Mouse (Mus musculus): Measurements from ENCODE around the gene Ttf2.

Gene Ttf2

DNA sequence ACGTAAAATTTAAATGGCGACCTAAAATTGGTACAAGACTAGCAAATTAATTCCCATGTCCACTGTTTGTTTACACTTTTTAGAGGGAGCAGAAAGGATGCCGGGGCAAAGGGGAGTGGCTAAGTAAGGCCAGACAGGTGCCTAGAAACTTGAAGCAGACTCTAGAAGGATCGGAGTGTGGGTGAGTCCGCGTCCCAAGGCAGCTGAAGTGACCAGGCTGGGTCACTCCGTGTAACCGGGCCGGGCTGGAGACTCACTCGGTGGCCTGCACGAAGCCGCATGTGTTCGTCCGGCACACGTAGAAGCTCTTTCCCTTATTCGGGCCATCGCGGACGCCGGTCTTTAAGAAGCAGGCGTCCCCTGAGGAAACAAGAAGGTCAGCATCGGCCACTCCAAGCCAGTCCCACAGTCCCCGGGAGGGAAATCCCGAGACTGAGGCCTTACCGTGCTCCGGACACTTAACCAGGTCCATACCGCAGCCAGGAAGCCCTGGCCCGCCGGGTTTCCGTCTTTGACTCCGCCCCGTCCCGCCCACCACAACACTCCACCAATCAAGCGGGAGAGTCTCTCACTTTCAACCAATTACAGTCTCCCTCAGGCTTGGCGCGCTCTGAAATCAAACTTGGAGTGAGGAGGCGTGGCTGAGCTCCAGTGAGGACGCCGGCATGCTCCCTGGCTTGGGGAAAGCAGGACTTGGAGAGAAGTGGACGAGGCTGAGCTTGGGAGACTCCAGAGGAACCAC, at the start of gene Ttf2:
Gene Ttf2 (minus strand): TSS at position 488 of the 742 bp plus-strand sequence.
- DNase-seq: peak; percentile 95

DNA sequence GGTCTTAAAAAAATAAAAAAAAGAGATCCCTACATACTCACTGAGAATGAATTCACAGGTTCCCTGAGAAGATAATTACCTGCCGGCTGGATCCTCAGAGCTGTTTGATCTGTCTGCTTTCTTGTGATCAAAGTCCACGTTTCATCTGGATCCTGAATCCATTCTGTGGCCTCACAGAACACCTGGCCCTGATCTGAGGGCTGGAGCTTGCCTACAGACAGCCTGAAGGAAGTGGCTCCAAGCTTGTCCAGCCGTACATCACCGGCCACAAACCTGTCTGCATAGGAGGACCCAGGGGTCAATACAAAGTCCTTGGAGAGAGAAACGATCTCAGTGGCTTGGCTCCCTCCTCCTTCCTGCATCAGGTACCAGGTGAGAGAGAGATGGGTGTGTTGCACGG, 49.0 kb upstream of the Ttf2 start:
- DNase-seq: no peak

DNA sequence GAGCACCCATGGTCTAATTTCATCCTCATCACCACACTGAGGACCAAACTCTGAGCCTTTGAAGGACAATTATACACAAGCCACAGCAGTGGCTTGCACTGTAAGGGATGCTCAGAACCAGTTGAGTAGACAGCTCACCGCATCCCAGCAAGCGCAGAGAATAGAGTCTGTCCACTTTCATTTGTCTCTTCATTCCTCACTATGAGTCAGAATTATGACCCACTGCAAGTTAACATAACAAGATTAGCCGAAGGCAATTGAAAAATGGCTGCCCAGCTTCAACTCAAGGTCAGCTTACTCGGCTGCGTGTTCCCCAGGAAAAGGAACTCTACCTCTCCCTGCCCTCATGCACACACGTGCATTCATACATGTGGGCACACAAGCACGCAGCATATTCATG, 46.6 kb upstream of the Ttf2 start:
- DNase-seq: no peak

DNA sequence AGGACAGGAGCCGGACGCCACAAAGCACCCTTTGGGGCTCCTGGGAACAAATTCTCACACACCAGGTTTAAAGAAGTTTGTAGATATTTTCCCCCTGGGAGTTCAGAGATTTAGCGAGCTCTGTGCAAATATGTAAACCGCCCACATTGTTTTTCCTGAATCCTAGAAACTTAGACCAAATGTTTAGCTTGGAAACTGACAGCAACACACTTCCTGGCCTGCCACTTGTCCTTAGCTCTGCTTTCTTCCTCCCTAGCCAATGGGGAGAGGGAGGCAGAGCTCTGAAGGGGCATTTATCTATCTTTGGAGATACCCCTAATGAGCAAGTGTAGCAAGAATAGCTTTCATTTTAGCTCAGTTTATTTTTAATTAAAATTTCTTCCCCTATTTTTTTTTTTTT, 45.8 kb upstream of the Ttf2 start:
- no peak for DNase-seq

DNA sequence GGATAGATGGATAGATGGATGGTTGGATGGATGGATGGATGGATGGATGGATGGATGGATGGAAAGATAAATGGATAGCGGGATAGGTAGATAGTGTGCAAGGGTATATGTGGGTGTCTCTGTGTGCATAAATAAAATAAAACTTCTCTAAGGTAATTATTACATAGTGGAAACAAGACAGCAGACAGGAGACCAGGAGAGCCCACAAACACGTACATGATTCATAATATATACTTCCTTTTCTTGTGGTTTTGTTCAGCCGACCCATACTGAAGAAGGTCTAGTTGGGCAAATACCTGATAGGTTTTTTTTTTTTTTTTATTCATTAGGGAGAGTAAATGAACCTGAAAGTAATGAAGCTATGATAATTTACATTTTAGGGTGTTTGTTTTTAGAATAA, 44.1 kb upstream of the Ttf2 start:
- DNase-seq: no peak

DNA sequence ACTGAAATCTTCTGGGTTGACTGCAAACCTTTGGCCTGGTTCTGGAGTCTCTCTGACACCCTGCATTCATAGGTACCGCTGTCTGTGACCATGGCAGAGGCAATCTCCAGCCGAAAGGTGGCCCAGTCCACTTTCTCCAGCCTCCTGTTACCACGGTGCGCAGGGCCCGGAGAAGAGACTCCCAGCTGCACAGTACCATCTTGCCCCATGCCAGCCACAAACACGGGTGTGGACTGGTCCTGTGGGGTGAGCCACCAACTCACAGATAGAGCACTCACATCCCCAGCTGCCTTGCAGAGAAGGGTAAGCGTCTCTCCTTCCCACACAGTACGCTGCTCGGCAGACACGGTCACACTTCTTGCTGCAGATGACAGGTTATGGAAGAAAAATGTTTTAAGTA, 43.5 kb upstream of the Ttf2 start:
- no peak for DNase-seq

DNA sequence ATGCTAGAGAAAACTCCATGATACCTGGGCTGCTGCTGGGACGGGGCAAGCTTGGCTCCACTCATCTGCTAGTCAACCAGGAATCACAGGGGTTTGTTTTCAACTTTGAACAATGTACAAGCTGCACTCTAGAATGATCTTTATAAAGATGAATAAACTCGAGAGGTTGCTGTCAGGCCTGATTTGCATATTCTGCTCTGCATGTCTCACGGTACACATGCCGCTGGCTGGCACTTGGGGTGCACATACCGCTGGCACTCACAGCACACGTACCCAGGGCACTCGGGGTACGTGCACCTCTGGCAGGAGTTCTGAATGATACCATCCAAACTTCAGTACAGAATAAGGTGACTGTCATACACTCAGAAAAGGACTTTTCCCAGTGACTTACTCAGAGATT, 43.1 kb upstream of the Ttf2 start:
- DNase-seq: no peak

DNA sequence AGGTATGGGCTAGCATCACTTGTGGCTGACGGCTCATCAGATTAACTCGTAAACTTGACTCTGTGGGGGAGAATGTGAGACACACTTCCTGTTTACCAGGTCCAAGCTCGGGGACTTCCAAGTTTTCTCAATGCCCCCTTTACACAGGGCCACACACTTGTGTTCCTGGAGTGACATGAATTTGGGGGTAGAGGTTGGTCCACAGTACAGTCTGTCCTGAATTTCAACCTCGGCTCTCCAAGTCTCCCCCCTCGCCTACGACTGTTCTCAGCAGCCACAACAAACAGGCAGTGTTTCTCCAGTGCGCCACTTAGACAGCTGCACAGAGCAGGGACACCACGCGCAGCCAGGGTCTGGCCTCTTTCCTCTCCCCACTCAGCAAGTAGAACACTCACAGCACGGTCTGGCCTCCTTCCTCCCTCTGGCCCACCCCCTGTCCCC, 42.7 kb upstream of the Ttf2 start:
- no peak for DNase-seq

DNA sequence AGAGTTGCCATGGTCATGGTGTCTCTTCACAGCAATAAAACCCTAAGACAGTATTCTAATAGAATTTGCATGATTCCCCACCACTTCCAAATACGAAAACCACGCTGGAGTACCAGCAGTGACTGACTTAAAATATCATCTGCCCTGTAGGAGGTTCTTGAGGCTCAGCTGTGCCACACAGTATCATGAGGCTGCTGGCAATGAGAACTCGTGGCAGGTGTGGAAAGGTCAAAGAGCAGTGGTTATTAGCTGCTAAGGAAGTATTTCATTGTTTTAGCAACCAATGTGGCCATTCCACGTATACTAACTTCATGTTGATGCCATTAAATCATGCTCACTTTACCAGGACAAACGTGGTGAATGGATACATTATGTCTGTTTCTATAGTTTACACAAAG, 41.7 kb upstream of the Ttf2 start:
- DNase-seq: no peak

DNA sequence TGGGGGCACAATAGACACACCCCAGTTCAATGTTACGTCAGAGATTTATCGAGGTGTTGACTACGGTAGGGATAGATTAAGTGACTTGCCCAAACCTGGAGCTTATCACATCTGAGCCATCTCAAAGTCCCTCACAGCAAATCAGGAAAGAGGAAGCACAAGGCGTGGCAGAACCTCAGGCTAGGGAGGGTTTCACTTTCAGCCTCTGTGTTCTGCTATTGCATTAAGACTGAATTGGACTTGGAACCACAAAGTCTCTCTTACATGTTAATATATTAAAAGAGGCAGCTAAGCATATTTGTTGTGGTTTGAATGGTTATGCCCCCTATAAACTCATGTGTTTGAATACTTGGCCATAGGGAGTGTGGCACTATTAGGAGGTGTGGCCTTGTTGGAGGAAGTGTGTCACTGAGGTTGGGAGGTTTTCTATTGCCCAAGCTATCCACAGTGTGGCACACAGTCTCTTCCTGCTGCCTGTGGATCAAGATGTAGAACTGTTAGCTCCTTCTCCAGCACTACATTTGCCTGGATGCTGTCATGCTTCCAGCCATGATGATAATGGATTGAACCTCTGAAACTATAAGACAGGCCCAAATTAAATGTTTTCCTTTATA, 41.2 kb upstream of the Ttf2 start:
- no peak for DNase-seq

DNA sequence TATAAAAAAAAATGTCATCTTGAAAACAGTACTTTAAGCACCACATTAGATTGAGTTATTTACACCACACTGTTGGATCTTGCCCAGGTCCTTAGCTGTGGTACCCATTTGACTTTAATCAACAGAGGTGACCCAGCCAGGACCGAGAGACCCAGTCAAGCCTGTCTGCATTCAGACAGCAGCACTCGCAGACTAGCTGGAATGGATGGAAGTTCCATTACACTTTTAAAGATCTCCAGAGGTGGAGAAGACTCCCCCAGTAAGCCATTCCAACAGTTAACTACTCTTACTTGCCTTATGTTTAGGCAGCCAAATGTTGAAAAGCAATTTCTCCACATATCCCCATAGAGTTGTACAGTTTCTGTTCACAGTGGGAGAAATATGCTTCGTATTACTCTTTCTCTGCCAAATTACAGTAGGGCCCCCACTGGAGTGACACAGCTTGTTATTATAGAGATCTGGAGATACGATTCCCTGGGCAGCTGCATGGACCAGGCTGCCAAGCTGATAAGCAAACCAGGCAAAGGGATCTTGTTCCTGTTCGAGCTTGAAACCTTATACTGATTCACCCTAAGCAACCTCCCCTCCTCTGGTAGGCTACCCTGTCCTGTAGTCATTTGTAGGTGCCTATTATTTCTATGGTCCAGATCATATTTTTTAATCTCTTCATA, 37.8 kb upstream of the Ttf2 start:
- DNase-seq: no peak

DNA sequence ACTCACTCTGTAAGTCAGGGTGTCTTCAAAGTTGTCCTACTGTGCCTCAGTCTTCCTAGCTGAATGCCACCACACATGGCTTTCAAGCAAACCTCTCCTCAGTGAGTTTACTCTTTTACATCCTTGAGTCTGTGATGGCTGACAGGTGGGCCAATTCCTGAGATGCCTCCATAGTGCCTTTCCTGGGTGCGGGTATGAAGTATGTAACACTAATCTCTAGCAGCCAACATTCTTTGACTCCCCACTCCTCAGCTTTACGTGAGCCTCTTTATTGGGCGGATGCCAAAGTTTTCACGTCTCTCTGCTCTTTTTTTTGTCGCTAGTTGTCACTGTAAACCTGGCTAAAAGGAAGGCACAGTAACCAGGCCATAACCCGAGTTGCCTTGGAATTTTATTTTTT, 35.9 kb upstream of the Ttf2 start:
- no peak for DNase-seq

DNA sequence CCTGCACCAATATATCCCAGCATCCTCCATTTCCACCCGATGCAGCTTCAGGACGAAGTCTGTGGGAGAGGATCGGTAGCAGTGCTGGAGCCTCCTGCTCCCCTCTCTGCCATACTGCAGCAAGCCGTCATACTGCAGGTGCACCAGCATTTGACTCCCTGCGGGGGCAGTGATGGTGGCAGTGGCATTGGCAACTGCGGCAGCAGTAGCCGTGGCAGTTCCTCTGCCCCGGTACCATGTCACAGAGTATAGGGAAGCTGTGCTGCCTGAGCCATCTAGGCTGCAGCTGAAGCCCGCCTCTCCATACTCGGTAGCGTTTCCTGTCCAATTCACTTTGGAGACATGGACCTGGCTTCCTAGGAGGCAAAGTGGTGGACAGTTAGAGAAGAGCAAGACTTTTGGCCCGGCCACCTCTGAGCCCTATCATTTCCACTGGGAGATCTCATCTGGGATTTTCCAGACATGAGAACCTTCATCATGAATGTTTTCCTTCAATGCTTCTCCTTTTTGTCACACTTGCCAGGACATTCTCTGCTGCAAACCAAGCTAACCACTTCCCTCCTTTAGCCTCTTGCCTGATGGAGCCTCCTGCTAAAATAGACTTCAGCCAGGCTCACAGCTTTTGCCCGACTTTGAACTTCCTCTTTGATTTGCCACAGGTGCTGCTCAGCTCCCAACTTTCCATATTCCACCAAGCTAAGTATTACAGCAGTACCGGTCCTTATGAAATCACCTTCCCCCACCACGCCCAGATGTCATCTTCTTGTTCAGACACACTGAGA, 34.3 kb upstream of the Ttf2 start:
- DNase-seq: no peak

DNA sequence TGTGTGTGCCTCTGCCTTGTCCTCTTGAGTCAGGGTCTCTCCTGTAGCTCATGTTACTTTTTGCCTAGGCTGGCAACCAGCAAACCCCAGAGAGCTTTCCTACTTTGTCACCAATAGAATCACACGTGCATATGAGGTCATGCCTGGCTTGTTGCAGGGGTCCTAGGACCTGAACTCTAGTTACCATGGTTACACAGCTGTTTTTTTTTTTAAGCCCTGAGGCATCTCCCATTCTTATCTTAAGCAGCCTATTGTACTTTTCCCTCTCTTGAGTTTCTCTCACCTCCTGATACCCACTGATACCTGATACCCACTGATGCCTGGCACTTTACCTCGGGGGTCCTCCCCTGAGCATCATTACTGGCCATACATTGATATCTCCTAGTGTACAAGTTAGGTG, 30.3 kb upstream of the Ttf2 start:
- no peak for DNase-seq

DNA sequence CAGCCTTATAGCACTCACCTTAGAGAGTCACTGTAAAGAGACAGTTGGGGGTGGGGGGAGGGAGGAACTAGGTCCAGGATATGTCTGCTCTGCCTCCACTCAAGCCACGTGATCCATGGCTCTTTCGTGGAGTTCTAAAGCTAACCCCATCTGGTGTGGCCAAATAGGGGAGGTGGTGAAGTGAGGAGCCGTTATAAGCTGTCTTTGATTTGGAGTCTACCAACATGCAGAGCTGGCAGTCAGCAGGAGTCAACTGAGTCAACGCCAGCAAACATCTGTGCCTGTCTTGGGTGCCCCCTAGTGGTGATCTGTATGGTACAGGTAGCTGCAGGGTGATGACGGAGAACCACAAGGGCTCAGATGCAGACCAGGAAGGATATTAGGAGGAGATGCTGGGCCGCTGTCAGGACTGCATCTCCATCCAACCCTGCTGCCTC, 29.5 kb upstream of the Ttf2 start:
- peak; percentile 75 for DNase-seq

DNA sequence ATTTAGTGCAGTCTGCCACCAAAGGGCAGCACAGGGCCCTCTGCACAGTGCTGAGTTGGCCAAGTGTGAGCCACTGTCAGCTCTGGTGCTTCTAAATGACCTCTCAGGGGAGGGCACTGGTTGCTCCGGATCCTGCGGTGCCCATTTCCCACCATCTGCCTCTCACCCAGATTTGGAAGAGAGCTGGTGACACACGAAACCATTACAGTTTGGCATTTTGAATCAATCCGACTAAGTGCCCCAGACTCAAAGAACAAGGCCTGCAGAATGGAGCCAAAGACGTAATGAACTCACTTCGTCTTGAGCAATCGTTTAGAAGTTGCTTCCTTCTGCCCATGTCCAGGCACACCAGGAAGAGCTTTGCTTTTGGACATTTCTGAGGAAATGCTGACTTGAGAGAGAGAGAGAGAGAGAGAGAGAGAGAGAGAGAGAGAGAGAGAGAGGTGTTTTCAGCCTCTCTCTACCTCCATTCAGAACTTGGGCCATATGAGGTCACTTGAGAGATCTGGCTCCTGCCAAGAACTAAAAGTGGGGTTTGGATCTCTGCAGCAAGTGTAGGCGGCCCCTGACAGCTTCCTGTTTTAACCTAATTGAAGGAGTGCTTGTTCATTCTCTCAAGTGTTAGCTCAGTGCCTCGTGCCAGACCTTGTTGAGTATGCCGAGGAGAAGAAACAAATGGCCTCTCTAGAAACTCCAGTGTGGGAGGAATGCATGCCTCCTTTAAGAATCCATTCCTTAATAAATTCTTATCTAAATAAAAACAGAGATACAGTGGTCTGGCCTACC, 28.5 kb upstream of the Ttf2 start:
- DNase-seq: no peak

DNA sequence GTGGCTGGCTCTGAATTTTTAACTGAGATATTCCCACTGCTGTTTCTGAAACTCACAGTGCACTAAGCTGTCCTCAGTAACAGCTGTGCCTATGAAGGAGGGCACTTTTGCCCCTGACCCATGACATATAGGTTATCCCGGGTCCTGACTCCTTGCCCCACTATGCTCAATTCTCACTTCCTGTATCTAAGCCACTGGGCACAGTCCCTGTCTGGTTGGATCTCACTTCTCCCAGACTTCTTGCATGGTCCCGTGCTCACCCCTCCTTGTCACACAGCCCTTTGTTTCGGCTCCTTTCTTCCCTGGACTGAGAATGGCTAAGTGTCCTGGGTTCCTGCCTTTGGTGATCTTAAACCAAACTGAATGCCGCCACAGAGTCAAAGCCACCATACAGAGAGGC, 24.8 kb upstream of the Ttf2 start:
- DNase-seq: no peak

DNA sequence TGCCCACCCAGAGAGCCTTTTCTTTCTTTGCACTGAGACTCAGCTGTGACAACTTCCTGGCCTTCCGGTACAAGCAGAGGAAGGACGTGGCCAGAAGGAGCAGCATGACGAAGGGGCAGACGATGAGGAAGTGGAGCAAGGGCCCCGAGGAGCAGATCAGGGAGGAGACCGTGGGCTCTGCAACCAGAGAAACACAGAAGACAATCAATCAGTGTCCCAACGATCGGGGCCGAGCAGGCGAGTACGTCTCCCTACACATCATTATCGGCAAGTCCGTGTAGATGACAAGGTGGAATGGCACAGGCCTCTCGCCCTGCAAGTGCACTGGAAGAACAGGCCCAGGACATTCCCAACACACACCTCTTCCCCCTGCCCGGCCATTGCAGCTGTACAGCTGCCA, 24.3 kb upstream of the Ttf2 start:
- no peak for DNase-seq

DNA sequence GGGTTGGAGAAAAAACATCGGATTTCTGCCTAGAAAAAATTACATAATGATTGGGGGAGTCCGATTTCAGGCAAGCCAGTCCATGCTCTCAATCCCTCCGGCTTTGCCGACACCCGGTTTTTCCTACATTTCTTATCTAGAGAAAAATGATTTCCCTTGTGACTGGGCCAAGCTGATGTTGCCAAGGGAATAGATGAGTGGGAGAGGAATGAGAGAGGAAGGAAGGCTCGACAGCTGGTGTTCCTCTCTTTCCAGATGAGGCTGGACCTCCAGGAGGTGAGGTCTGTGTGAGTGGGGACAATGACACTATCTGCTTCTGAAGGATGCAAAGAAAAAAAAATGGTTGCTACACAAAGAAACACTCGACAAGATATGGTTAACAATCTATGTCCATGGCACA, 23.7 kb upstream of the Ttf2 start:
- DNase-seq: no peak

DNA sequence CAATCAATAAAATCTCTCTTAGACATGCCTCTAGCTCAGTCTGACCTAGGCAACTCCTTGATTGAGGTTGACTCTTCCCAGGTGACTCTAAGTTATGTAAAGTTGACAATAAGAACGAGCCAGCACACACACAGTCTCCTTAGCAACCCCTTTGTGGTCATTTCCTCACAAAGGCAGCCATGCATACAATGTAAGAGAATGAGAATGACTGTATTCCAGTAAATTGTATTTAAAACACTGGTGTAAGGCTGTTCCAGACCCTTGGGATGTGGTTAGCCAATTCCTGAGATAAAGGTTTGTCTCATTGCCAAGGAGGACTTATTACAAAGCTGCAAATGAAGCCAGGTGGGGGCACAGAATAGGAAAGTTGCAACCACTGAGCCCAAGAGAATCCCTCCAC, 20.8 kb upstream of the Ttf2 start:
- no peak for DNase-seq

DNA sequence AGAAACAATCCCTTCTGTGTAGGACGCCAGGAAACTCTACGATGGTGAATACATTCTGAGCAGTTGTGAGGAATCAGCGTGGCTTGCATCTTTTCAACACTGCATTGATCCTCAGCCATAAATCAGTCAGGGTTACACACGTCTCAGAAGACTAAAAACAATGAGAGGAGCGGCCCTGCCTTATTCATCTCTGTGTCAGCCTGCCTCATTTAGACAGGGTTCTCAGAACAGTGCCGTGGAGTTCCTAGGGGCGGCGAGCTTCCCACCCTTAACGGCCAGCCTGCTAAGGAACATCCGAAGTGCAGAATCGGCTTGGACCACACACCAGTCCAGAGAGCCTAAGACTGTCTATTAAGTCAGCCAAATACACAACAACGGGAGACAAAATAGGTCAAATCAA, 20.0 kb upstream of the Ttf2 start:
- no peak for DNase-seq

DNA sequence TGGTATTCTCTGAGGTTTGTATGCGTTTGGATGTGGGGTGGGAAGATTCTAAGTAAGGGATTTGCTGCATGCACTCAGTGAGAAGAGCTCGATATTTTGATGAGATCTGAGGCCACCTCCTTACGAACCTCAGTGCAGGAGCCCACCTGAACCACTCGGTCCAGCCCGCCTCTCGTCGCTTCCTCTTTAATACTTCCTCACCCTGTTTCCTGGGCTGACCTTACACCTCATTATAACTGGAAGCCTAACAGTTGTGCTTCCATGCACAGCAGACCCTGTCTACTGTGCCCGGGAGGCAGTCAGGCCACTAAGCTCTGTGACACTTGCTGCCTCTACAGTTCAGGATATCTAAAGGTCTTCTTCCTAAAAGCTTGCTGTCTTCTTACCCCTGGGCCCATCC, 9.8 kb upstream of the Ttf2 start:
- DNase-seq: no peak

DNA sequence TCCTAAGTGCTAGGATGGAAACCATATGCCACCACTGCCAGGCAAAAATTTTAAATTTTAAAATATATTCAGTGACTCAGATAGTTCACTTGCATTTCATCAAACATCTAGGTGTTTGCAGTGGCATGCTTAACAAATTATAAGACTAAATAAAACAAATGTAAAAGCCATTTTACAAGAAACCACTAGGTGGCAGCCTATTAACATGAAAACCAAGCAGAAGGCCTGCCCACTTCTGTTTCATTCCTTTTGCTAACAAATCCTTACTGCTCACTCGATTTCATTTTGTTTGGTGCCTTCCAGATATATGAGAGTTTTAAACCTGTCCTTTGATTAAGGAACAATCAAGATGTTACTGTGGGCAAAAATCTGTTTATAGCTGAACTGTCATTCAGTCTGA, 4.4 kb upstream of the Ttf2 start:
- DNase-seq: no peak
